Mouse (Mus musculus) right cerebral cortex, postnatal 10 days (tissue): Measurements from ENCODE around the gene Tmc4.

Experiments used
- DNase-seq, 2 experiments: peaks; one replicate each; pipeline ENCODE4 v3.0.0; 2021; ENCODE audit warnings: low spot score in 2 of 2

Tmc4 gene

DNA sequence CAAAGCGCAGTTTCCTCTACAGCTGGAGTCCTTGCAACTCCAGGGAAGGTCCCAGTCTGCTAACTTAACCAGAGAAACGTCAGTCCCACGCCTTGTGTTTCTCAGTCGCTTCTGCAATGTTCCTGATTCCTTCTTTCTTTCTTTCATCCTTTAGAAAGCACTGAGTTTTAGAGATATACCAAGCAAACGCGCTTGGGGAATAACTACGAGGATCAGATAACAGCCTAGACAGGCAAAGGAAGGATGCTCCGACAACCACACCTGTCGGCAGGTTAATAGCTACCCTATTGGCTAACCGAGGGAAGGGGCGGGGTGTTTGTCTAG, 33.0 kb downstream of the Tmc4 start:
- DNase-seq = no peak

DNA sequence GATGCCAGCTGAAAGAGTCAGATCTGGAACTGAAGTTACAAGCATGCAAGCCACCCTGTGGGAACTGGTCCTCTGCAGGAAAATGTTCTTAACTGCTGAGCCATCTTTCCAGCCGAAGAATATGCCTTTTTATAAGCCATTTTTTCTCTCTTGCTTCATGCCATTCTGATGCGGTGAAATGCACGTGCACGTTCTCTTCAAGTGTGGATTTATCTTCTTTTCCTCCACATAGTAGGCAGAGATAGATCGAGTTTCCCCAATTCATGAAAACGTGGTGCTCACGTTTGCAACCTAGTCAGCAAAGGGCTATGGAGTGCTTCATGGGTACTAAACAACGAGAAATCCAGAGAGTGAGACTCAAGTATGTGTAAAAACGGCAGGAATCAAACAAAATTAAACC, 33.5 kb downstream of the Tmc4 start:
- no peak for DNase-seq

DNA sequence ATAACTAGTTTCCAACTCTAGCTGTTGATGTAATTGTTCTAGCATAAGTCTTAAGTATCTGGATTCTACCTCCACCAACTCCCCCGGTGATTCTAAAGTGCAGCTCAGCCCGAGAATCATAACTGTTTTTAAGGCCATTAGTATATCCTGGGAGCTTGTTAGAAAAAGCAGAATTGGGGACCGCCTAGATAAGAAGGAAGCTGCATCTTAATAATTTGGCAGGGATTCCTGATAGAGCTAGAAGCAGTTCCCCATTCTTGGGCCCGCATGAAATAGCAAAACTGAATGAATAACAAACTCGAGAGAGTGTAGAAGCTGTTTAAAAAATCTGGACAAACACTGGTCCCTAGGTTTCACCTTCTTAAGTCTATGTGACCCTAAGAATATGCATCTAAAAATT, 33.9 kb downstream of the Tmc4 start:
- no peak for DNase-seq

DNA sequence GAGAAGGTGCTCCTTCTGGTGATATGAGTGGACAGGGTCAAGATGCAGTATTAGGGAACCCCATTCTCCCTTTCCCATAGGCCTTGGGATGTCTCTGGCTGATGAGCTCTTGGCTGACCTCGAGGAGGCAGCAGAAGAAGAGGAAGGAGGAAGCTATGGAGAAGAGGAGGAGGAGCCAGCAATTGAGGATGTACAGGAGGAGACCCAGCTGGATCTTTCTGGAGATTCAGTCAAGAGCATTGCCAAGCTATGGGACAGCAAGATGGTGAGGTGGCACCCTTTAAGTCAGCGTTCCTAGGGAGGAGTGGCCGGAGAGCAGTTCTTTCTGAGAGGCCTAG, 46.9 kb downstream of the Tmc4 start:
- DNase-seq = no peak

DNA sequence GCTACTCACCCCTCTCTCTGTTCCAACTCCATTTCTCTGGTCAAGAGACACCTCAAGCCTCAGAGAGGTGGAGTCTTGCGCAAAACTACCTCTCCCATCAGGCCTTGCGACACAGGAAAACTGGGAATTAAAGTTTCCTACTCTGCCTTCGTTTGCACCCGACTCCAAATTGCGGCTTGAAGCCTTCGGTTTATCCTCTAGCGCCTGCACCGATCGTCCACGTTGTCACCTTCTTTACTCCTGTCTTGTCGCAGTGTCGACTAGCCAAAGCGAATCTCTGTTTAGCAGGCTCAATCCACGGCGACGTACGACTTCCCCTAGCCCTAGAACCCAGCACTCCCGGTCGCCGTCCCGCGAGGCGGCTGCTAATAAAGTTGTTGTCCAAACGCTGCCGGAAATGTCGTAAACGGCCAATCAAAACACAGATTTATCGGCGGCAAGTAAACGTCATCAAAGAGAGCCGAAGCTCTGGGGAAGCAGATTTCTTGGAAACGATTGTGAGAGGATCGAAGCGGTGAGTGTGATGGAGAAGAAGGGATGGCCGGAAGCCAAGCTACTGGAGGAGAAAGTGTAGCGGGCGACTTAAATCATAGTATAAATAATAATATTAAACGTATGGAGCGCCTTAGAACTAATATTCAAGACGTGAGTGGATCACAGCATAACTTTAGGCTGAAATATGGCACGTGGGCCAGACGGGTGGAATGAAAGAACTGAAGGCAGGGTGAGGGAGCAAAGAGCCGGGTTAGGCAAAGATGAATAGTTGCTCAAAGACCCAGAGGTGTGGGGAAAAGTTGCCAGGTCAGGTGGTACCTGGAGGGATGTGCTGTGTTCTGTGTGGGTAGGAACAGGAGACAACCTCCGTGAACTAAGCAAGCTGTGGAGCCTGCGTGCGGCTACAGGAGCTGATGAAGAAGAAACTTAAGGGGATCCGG, 47.5 kb downstream of the Tmc4 start, which contains the start of the genes Tfpt and Prpf31:
Gene Tfpt, minus strand, starts transcription at position 387 of the 935 bp plus-strand sequence.
Gene Prpf31, plus strand, starts transcription at position 443 of the 935 bp plus-strand sequence.
- peak; percentile 95 to 96 for DNase-seq

DNA sequence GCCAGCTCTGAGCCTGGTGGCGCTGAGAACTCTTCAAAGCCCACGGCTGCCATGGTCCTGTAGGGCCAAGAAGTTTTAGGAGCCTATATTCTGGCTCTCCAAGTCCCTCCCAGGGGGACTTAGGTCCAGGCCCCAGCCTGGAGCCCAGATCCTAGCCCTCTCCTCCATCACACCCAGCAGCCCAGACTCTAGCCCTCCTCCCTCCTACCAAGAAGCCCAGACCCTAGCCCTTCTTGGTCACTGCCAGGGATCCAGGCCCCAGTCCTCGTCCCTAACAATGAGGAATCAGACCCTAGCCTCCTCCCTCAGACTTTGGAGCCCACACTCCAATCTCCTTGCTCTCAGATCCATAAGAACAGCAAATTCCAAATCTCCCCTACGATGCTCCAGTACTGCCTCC, 48.3 kb downstream of the Tmc4 start:
- DNase-seq = no peak

DNA sequence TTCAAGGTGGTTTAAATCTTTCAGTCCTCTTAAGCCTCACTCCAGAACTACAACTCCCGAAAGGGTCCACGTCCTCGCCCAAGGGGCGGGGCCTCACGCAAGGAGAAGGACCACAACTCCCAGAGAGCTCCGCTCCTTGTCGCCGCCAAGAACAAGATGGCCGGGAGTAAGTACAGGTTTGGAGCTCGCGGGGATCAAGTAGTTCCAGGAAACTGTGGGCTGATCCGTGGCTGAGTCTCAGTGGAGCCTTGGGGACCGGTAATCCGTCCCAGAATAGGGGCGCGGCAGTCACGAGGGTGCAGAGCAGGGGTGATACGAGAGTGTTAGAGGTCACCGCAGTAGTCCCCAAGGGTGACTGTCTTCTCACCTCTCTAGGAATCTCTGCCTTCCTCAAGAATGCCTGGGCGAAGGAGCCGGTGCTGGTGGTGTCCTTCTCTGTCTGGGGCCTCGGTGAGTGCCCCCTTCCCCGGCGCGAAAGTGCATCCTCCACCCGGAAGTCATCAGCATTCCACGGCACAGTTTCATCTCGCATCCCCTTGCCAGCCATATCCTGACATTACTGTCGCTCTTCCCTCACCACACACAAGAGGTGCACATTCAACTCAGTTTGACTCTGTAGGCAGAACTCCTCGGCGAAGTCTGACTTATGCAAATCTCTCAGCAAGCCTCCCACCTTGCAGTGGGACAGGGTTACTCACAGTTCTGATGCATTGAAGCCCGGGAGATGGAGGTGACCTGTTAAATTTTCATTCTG, 59.9 kb downstream of the Tmc4 start, which contains the start of gene Ndufa3:
Gene Ndufa3, plus strand, starts transcription at position 132 of the 754 bp plus-strand sequence.
- DNase-seq = peak; percentile 94 to 95

DNA sequence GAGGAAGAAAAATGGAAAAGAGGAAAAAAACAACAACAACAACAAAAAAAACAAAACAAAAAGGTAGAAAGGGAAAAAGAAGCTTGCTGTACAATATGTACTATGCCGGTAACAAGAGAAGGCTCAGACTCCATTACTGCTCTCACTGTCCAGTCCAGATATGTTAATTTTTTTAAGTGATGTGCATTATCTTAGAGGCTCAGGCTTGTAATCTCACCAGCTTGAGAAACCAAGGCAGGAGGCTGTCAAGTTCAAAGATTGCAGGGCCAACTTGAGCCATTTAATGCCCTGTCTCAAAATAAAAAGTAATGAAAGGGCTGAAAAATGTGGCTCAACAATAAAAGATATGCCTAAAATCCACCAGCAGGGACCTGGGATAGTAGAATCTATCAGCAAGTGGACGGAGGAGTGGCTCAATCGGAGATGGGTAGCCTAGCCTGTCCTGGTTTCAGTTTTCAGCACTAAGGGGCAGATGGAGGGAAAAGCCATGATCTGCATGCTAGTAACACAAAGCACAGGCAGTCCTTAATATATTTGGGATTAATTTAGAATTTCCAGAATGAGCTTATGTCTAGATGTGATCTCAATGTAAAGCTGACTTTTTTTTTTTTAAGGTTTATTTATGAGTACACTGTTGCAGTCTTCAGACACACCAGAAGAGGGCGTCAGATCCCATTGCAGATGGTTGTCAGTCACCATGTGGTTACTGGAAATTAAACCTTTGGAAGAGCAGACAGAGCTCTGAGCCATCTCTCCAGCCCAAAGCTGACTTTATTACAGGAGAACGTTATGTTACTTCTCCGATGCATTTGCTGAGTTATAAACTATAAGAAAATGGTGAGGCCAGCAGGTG, 60.7 kb downstream of the Tmc4 start:
- DNase-seq = peak in 1 of 2 experiments; percentile 66

DNA sequence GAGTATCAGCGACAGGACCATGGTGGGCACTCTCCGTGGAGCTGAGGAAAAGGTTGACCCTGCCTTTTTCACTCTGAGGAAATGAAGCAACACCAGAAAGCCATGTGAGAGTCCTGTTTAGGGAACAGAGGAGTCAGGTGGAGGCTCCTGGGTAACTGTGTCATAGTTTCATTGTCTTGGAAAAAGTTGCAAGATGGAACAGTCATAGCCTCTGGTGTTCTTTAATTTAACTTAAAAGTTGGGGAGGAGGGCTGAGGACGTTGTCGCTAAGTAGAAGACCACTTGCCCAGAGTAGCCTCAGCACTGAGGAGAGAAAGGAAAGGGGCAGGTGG, 61.3 kb downstream of the Tmc4 start, which contains the start of gene Oscar:
Gene Oscar, minus strand, starts transcription at position 101 of the 332 bp plus-strand sequence.
- no peak for DNase-seq
